Mouse (Mus musculus) heart, postnatal 0 days (tissue): ENCODE results near the gene Mrpl45.
"Not testable (repeated sequence)": the region's sequence is repeated elsewhere in the genome, so short reads cannot be mapped to it uniquely, and the experiment has no call there.

ENCODE experiments used
- CTCF ChIP-seq: IDR thresholded peaks from 2 replicates; pipeline ENCODE4 v1.5.1; 2016; ENCODE audit warnings: antibody characterized with exemption, control low read depth, low read depth
- EP300 ChIP-seq: IDR thresholded peaks from 2 replicates; pipeline ENCODE4 v1.6.1; 2016; ENCODE audit warnings: antibody characterized with exemption, low read depth

DNA sequence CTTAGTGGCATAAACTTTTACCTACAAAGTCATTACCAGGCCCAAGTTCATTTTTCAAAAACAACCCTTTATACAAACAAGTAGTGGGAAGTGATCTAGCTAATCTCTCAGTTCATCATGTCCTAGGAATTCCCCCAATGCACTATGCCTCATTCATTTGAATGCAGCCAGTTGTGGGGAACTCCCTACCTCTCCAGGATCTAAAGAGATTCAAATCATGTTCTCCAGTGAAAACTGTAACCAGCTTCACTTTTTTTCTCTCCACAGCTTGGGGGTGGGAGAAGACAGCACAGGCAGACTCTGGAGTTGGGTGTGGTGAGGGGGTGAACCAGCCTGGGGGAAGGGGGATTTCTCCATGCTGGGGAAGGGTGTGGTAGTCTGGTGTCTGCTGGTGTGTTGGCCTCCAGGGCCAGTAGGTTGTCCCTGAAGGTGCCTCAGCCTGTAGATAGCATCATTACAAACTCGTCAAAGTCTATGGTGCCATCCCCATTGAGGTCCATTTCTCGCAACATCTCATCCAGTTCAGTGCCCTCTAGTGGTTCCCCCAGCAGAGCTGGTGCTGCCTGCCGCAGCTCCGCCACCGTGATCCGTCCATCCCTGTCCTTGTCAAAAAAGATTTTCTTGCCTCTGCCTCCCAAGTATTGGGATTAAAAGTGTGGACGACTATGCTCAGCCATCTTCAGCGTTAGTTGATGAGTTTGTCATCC, 6.5 kb downstream of the Mrpl45 start:
- TF ChIP-seq CTCF, EP300: not testable (repeated sequence)
